Mouse (Mus musculus) spleen, postnatal 10 days (tissue): ENCODE results near the gene Il6ra.
"Not testable (repeated sequence)": the region's sequence is repeated elsewhere in the genome, so short reads cannot be mapped to it uniquely, and the experiment has no call there.

Experiments used
- DNase-seq, 2 experiments: peaks; one replicate each; pipeline ENCODE4 v3.0.0; 2021 to 2022; ENCODE audit warnings: low spot score in 2 of 2

Il6ra gene

DNA sequence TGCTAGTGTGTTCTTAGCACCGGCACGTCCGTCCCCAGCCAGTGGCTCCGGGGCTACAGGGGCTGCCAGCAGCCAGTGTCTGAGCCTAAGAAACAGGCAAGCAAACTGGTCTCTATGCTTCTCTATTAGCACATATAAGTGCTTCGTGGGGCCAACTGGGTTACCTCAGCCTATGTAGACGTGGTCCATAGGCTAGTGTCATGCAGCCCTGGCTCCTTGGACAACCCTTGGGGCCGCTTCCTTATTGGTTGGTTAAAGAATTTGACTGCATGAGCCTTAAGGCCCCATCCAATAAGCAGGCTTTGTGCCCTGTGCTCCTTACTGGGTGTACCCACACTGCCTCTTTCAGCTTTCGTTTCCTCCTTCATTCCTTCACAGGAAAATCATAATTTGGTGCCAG, 37.2 kb downstream of the Il6ra start:
- DNase-seq = no peak

DNA sequence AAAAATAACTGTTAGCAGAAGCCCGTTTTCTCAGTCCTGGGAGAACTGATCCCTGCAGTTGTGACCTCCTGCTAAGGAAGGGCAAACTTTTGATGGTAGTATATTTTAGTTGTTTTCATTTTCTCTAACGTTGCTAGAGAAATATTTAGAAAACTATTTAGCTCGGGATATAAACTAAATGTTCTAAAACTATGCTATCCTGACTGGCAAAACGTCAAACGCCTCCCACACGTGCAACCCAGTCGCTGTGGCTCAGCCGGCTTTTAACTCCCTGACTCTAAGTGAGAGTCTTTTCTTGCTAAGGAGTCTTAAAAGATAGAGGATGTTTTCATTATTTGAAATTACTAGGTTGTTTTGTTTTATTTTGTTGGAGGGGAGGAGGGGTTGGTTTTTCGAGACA, 38.0 kb downstream of the Il6ra start:
- DNase-seq = no peak

DNA sequence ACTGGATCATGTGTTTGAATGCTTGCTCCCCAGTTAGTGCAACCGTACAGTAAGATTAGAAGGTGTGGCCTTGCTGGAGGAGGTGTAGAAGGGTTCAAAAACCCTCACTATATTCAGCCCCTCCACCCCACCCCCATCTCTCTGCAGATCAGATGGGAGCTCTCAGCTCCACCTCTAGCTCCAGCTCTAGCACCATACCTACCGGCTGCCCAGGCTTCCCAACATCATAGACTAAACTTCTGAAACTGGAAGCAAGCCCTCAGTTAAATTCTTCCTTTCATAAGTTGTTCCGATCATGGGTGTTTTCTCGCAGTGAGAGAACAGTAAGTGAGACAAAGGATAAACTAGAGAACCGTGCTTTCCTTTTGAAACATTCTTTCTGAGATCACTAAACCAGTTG, 38.9 kb downstream of the Il6ra start:
- no peak for DNase-seq

DNA sequence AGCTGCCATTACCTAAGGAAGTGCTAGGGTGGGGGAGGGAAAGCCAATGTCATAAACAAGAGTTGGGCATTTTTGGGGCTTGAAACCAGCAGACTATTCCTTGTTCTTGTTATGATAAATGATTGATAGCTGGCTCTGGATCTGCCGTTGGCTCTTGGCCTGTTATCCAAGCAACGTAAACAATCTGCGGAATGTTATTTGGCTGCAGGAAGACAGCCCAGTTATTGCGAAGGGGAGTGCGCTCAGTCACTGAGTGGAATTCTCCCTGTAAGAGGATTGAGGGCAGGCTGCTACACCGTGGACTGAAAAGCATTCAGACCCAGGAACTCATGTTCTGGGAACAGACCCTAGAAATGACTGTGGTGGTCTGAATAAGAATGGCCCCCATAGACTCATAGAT, 40.3 kb downstream of the Il6ra start:
- DNase-seq = no peak

DNA sequence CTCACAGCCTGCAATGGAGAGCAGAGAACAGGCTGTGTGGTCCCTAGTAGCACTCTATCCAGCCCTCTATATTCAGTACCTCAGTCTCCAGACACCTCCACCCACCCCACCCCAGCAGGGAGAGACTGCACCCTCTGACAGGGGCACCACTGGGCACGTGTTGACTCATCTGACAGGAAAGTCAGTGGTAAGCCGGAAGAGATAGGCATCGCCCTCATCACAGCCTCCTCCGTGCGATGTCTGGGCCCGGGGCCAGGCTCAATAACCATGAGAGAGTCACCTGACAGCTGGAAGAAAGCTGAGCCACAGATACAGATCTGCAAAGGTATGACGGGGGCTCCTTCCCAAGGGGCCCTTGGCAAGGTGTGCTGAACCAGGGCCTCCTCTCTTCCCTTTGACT, 40.8 kb downstream of the Il6ra start:
- peak in 1 of 2 experiments; percentile 41 for DNase-seq

DNA sequence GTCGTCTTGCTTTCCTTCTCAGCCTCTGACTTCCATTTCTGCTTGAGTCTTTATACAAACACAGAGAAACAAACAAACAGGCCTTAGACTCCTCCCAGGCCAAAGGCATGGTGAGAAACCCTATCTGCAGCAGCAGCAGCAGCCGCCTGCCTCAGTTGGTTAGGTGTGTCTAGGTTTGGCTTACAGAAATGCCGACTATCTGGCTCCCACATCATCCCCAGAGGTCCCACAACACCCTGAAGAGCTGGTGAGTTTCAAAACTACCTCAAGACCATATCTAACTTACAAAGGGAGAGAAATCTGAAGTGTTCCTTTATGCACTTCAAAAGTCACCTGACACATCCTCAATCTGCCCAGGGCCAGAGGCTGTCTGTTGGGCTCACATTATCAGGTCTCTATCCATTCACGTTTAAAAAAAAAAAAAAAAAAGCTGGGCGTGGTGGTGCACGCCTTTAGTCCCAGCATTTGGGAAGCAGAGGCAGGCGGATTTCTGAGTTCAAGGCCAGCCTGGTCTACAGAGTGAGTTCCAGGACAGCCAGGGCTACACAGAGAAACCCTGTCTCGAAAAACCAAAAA, 41.6 kb downstream of the Il6ra start:
- DNase-seq = no peak

DNA sequence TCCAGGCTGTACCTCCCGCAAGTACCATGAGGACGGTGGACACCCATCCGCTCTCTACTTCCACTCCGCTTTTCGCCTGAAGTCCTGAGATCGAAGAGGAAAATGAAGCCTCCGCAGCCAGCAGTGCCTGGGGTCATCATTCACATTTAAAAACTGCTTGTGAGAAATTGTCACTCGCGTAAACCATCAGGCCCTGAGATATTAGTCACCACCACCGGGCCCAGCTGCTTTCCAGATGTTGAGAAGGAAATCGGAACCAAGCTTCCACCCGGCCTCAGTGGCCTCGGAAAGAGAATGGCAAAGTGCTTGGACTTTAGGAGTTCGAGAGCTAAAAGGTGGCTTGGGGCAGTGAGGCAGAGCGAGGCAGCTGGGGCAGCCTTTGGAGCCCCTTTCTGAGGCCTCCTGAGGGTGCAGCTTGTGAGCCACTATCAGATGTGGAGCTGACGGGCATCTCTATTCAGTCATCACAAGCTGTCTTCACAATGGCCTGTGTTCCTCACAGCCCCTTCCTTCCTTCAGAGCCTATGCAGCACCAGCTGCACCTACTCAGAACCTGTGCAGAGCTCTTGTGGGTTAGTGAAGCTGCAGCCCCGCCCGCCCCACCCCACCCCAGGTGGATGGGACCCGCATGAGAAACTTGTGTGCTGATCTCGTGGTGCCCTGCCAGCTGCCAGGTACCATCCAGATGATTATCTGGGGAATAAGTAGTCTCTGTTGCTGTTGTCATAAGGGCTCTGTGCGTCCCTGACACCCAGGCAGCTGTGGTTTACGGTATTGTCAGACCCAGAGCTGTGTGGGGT, 42.3 kb downstream of the Il6ra start:
- DNase-seq = peak in 1 of 2 experiments; percentile 30

DNA sequence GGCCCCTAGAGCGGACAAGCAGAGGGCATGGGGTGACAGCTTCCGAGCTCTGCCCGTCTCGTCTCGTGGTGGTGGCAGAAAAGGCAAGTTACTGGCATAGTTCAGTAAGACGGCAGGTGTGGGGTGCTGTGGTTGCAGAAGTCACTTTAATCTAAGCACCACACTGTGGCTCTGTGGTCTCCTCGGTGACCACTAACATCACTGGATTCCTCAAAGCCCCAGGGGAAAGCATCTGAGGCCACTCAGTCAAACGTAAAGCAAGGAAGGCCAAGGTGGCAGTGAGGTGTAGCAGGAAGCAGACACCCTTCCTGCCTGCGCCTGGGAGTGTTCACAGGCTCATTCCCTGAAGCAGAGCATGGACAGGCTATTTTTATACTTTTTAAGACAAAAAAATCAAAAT, 43.4 kb downstream of the Il6ra start:
- DNase-seq = peak in 1 of 2 experiments; percentile 50

DNA sequence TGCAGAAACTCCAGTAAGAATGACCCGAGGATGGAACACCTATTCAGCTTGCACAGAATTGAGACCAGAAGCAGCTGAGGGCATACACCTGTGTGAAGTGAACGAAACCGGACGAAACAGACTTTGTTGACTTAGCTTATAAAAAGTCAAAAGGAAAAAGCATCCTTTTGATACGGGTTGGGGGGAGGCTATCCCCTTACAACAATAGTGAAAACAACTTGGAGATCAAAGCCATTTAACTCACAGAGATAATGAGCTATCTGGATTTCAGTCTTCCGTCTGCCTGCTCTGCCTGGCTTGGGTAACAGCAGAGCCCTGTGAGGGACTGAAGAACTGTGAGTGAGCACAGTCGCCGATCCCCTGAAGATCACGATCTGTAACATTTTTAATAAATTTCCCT, 44.0 kb downstream of the Il6ra start:
- no peak for DNase-seq

DNA sequence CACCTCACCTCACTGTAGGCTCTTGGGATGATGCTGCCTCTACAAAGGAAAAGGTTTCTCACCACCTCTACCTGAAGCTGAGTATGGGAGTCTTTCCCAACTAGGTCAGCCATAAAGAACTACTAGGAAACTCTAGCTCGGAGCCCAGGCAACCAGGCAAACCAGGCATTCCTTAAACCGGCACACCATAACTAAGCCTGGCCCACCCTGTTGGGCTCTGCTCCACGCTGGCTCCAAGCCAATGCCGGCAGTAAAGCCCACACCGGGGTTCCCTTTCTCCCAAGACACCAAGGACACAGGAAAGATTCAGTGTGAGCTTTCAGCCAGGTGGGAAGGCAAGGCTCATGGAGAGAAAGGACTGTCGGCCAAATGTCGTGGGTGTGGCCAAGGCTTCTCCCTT, 44.6 kb downstream of the Il6ra start:
- DNase-seq = no peak

DNA sequence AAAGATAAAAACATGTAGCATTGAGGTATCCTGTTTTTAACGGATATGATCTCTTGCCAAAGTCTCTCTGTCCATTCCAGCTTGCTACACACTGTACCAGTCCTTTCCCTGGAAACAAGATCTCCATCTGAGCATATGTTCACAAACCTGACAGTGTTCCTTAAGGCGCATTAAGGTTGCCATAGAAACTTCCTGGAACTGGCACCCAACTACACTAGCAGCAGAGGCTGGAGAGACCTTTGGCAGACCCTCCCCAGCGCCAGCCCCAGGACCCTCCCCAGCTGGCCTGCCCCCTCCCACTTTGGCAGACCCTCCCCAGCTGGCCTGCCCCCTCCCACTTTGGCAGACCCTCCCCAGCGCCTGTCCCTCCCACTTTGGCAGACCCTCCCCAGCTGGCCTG, 45.3 kb downstream of the Il6ra start:
- DNase-seq = no peak

DNA sequence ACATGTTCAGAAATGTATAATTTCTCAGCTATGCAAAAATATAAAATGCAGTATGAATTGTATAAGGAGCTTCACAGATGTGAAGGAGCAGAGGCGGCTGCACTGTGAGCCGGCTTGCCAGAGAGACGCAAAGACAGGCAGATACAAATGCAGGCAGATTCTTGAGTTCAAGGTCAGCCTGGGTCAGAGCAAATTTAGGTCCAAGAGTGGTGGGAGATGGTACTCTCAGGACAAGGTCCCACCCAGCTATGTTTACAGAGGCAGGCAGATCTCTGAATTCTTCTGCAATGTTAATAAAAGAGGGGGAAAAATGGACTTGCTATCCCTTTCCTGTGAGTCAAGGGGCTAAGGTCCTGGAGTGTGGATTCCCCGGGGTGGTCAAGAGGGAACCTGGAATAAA, 47.2 kb downstream of the Il6ra start:
- DNase-seq = no peak

DNA sequence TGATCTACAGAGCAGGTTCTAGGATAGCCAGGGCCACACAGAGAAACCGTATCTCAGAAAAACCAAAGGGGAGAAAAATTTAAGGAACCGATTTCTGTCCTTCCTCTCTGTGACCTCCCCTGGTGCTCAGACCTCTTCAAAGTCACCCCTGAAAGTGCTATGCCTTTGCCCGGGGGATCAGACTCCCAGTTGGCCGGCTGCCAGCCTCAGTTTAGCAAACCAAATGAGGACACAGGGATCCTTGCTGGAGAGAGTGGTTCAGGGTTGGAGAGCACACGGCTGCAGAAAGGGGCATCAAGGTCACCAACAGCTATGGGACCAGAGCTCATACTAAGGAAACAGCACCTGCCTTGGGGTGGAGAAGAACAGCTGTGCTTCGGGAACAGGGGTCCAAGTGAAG, 48.0 kb downstream of the Il6ra start:
- DNase-seq = no peak

DNA sequence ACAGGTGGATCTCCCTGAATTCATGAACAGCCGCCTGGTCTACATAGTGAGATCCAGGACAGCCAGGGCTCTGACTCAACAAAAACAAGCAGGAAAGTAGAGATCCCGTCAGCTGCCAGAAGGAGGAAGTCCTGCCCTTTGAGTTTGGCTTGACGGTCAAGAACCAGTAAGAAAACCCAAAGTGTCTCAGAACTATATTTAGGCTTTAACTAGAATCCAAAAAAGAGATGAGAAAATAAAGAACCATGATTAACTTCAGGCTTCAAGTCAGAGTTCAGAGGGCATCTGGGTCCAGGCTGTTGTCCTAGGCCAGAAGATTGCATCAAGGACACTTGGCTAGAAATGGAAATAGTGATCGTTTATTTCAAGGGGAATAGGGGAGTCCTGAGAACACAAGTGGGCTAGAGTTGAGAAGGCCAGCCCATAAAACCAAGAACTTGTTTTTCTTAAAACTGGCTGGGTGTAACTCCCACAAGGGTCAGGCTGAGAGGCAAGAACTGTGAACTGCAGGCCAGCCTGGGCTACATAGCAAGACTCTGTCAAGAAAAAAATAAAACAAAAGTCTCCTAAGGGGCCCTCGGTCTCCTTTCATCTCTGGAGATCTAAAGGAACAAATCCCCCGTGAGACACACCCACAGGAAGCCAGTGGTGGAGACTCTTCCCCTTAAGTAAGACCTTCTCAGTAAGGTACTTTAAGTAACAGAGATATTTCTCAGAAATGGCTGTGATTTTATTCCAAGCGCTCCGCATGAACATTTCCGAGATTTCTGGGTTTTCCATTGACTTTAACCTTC, 49.1 kb downstream of the Il6ra start:
- DNase-seq = peak in 1 of 2 experiments; percentile 27

DNA sequence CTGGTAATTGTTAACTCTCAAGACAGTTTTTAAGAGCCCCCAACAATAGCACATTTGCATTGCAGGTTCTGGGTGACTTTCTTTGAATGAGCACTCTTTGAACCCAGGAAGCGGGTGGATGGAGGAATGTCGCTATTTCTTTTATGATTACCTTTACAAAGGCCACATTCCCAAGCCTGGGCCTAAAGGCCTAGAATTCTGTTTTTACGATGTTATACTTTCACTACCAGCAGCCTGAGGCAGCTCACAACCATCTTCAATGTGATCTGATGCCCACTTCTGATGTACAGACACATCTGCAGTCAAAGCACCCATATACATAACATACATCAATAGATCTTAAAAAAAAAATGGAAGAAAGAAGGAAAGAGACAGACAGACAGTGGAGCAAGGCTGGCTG, 49.7 kb downstream of the Il6ra start:
- DNase-seq = not testable (repeated sequence)

DNA sequence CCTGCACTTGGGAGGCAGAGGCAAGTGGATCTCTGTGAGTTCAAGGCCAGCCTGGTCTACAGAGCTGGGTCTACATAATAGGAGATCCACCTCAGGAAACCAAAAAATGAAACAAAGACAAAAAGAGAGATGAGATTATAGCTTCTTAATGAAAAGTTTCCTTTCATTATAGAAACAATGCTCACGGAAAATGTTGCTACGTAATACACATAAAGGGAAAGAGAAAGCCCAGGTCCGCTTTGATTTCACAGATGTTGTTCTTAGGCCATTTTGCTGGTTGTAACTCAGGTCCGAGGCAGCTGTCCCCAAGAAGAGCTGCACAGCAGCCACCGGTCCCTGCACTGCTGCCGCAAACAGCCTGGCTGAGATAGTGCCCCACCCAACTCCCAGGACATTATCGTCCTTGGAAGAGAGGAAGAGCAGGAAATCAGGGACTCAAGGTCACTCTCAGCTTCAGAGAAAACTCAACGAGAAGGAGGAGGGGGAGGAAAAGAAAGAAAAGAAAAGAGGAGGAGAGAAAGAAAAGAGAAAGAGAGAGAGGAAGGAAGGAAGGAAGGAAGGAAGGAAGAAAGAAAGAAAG, 50.7 kb downstream of the Il6ra start:
- DNase-seq = no peak

DNA sequence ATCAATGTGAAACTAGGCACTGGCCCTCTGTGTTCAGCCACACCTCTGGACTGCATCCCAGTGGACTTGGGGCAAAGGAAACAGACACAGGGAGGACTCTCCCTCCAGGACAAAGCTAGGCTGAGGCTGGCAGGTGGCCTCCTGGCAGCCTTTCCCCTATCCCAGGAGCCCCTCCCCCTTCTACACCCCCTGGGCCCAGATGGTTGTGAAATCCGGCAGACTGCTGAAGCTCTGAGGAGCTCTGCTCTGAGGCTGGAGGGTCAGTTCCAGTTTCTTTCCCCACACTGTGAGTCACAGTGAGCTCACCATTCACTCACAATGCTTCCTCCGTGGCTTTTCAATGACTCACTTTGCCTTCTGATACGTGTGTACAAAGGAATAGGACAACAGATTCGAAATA, 51.9 kb downstream of the Il6ra start:
- DNase-seq = peak in 1 of 2 experiments; percentile 14

DNA sequence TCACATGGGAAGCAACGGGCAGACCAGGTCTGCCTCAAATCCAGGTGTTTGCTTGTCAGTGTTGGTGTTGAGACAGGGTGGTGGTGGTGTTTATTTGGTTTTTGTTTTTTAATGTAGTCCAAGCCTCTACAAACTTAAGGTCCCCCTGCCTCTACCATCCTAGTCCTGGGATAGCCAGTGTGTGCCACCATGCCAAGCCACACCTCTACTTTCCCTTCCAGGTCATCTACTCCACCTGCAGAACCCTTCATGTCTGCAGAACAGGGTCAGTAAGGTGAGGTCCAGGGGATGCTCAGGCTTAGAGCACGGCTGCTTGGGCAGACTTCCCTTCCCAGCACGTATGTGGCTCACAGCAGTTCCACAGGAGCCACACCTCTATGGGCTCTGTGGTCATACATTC, 52.7 kb downstream of the Il6ra start:
- no peak for DNase-seq

DNA sequence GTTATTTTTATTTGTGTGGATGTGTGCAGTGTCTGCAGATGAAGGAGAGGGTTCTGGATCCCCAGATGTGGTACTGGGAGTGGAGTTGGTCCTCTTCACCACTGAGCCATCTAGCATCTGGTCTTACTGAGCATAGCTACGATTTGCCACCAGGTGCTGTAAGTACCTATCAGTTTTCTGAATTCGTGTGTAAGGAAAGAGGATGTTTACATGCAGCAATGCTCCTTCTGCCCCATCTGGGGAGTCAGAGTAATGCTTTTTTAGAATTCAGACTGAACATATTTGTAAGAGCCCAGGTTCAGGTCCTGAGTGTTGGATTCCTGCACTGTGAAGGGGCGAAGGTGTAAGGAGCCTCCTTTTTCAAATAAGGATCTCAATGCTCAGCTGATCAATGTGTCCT, 53.1 kb downstream of the Il6ra start:
- DNase-seq = no peak

DNA sequence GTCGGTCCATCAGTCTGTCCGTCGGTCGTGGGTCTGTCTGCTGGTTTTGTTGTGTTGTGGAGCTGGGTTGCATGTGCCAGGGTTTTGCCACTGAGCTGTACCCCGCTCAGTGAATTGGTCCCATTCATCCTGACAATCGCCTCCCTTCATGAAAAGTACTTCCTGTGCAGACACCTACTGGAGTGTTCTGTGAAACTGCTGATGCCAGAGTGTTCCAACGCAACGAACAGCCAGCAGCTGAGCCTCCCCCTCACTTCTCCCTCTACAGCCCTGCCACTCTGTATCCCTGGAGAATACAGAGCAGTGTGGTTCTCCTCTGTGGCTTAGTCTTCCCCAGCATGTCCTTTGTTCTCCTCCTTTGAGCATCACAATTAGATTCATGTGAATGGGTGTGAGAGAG, 54.1 kb downstream of the Il6ra start:
- DNase-seq = no peak

DNA sequence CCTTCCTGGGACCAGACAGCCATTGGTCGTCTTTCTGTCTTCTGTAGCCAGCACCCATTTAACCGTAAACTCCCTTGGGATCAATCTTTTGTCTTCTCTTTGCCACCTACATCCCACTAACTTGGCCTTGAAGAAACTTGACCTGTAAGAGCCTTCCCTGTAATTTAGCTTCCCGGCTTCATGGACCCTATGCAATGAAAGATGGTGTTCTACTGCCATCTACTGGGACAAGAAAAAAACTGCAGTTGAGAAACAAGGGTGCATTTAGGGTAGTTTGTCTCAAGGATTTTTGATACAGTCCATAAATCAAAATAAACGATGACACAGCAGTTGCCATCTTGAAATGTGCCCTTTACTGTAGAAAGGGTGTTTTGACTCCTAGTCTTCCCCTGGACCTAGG, 54.9 kb downstream of the Il6ra start:
- DNase-seq = no peak

DNA sequence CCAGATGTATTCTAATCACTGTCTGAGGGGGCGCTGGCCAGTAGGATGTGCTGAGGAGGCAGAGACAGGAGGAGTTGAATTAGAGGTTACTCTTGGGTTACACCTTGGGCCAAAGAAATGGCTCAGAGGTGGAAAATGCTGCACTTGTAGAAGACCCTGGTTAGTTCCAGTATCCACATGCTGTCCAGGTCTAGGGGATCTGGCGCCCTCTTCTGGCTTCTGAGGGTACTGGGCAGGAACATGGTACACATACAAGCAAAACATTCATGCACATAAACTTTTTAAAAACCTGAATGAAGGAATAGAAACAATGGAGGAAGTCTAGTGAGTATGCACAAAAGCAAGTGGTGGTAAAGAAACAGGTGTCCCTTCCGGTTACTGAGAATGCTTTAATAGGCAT, 55.6 kb downstream of the Il6ra start:
- peak in 1 of 2 experiments; percentile 56 for DNase-seq

DNA sequence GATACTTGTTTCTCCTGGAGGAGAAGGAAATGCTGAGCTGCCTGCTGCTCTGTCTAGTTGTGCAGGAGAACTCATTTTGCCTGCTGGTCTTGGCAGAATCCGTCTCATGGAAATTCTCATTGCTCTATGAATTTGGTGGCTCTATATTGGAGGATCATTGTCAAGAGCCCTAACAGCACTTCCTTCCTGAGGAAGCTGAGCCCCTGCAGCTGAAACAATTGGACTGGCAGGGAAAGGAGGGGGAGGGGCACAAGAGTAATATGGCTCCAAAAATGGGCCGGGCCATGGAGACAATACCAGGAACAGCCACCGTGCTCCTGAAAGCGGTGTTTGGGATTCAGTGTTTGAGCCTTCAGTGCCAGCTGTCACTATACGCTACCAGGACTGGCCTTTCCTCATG, 59.2 kb downstream of the Il6ra start:
- DNase-seq = no peak
